Mouse (Mus musculus) forebrain, embryonic 13.5 days (tissue): ENCODE results near the gene Fan1. TPM values are rescaled to one million over a fixed set of nuclear protein-coding genes. Genes with fewer than 3 reads are reported as not detected.
A peak's percentile ranks its signal among the peaks of the same experiment; 100 is the strongest.

ENCODE experiments used
- ATAC-seq: fragments of 200-750 bp; cut with Nextera tagmentation; 2 replicates; pipeline ENCODE4 v1.8.0; 2017
- H3K27ac ChIP-seq: fragments of 300-500 bp; sonication (generic); 2 replicates; pipeline ENCODE4 v1.5.1; 2015; ENCODE audit warnings: inconsistent platforms, mild to moderate bottlenecking, moderate library complexity
- H3K27me3 ChIP-seq: fragments of 300-500 bp; sonication (generic); 2 replicates; pipeline ENCODE4 v1.6.1; 2015; ENCODE audit warnings: mild to moderate bottlenecking, inconsistent platforms
- H3K36me3 ChIP-seq: fragments of 300-500 bp; sonication (generic); 2 replicates; pipeline ENCODE4 v1.6.1; 2015; ENCODE audit warnings: mild to moderate bottlenecking, inconsistent platforms; ENCODE audit not compliant: poor library complexity, severe bottlenecking
- H3K4me1 ChIP-seq: fragments of 300-500 bp; sonication (generic); 2 replicates; pipeline ENCODE4 v1.6.1; 2015; ENCODE audit warnings: inconsistent platforms
- H3K4me2 ChIP-seq: fragments of 300-500 bp; sonication (generic); 2 replicates; pipeline ENCODE4 v1.6.1; 2015; ENCODE audit warnings: inconsistent platforms, mild to moderate bottlenecking, moderate library complexity
- H3K4me3 ChIP-seq: fragments of 300-500 bp; sonication (generic); 2 replicates; pipeline ENCODE4 v1.5.1; 2015; ENCODE audit warnings: mild to moderate bottlenecking, inconsistent platforms
- H3K9ac ChIP-seq: fragments of 300-500 bp; sonication (generic); 2 replicates; pipeline ENCODE4 v1.6.1; 2015; ENCODE audit warnings: mild to moderate bottlenecking, inconsistent platforms
- H3K9me3 ChIP-seq: fragments of 300-500 bp; sonication (generic); replicated peaks from 2 replicates; pipeline ENCODE4 v1.6.1; 2016; ENCODE audit warnings: inconsistent platforms
- WGBS: fragments of 180-500 bp; shearing (Covaris S2); methylation state at CpG from one replicate; pipeline ENCODE4 v1.1.7; 2015; 5-methylcytosine and 5-hydroxymethylcytosine counted together
- polyA plus RNA-seq: library from polyadenylated mRNA; unstranded; fragments of >200 nt; fragmentation: Nextera tagmentation; extraction: Ambion mirVana; gene quantifications from 2 replicates; pipeline ENCODE4 v1.2.1, GENCODE M21; 2015

Fan1 gene
- polyA plus RNA-seq: 8.6 and 9.1 TPM in 2 replicates

DNA sequence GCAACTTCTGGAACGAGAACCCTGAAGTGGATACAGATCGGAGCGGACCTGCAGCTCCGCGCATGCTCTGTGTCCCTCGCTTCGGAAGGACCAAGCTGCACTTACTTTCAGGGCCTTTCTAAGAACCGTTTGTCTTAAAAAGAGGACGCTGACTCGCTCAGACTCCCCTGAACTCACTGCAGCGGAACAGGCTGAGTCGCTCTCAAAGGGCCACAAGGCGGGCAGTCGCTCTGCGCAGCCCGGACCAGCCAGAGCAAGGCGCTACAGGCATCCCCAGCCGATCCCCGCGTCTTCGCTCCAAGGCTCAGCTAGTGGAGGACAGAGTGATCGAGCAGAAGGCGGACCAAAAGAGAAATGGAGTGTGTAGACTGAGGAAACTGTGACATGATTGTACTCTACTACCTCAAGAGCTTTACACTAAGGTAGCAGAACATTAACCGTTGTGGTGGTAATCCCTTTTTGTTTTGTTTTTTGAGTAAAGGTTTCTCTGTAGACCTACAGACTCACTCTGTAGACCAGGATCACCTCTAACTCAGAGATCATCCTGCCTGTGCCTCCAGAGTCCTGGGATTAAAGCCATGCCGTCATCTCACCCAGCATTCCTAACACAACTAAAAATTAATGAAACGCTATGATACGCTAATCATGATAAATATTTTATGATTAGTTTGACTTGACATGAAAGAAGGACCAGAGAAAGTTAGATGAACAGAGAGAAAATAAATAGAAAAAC lies at the start of gene Fan1:
TSS of gene Fan1 (minus strand) at position 266 of the 733 bp plus-strand sequence.
- H3K9ac ChIP-seq: peak within 1 kb of the TSS; percentile 83
- peak within 1 kb of the TSS; percentile 69 for H3K4me2 ChIP-seq
- H3K4me1 ChIP-seq: peaks cover 10% of the 10 kb centered on the region
- ATAC-seq: peak; percentile 97
- H3K36me3 ChIP-seq: peaks cover 48% of the 10 kb centered on the region
- H3K27ac ChIP-seq: peak within 1 kb of the TSS; percentile 92
- no peaks in the 10 kb centered on the region for H3K9me3 ChIP-seq
- no peaks in the 10 kb centered on the region for H3K27me3 ChIP-seq
- peak within 1 kb of the TSS; percentile 67 for H3K4me3 ChIP-seq
- WGBS: 3% methylated on average over 27 of the region's 27 CpGs

GRCm38 (mm10) chr7:64403989-64404388 lies 30.1 kb upstream of the Fan1 start:
- Histone ChIP-seq H3K27ac (no peak overlapping the region), H3K9ac (no peak overlapping the region), H3K9me3 (no peaks in the 10 kb centered on the region), H3K36me3 (no peaks in the 10 kb centered on the region), H3K4me1 (no peaks in the 10 kb centered on the region), H3K27me3 (no peaks in the 10 kb centered on the region), H3K4me3 (no peak overlapping the region), H3K4me2 (no peak overlapping the region)
- no peak for ATAC-seq
- 93% methylated on average over 8 of the region's 8 CpGs for WGBS

DNA sequence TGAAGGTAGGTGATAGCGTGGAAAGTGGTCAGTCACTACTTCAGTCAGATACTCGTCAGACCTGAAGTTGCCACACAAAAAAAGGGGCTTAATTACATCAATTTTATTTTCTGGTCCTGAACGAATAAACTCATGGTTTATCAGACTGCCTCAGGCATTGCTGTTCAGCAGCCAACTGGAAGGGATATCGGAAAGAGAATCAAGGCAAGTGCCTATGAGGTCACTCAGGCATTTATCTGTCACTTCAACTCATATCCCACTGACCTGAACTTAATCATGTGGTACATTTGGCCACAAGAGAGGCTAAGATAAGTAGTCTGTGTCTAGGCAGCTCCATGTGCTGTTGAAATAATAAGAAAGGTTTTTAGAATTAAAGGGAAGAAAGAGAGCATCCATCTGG lies 28.6 kb upstream of the Fan1 start:
- Histone ChIP-seq H3K9me3 (no peaks in the 10 kb centered on the region), H3K36me3 (no peaks in the 10 kb centered on the region), H3K9ac (no peak overlapping the region), H3K4me1 (no peaks in the 10 kb centered on the region), H3K4me2 (no peak overlapping the region), H3K27me3 (no peaks in the 10 kb centered on the region), H3K27ac (no peak overlapping the region), H3K4me3 (no peak overlapping the region)
- 94% methylated on average over 4 of the region's 4 CpGs for WGBS
- no peak for ATAC-seq

DNA sequence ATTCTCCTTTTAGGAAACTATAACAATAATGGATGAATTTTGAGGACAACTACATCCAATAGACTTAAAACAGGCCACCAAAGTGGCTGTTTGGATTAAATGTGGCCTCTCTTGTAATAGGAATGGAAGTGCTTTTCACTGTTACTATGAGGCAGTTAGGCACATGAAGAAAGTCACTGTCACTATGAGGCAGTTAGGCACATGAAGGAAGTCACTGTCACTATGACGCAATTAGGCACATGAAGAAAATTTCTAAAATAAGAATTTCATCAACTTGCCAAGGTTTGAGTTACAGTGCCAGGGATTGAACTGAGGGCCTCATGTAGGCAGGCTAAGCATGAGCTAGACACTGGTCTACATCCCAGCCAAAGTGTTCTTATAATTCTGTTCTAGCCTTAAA lies 26.8 kb upstream of the Fan1 start:
- no peaks in the 10 kb centered on the region for H3K36me3 ChIP-seq
- H3K27ac ChIP-seq: no peak overlapping the region
- H3K4me1 ChIP-seq: no peaks in the 10 kb centered on the region
- H3K4me2 ChIP-seq: no peak overlapping the region
- ATAC-seq: no peak
- H3K27me3 ChIP-seq: no peaks in the 10 kb centered on the region
- WGBS: 100% methylated on average over 1 of the region's 1 CpGs
- H3K4me3 ChIP-seq: no peak overlapping the region
- H3K9me3 ChIP-seq: no peaks in the 10 kb centered on the region
- H3K9ac ChIP-seq: no peak overlapping the region

DNA sequence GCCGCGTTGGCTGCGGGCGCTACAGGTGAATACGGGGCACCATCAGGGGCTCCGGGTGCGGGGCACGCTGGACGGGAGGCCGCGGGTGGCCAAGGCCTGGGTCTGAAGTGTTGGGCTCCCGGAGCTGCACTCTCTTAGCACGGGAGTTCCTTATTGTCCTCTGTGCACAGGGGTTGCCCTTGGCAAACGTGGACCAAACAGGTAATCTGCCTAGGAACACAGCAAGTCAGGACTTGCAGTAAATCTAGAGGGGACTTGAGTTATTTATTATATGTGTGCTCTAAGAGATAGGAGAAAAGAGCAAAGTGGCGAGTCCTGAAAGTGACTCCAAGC lies 18.9 kb upstream of the Fan1 start:
- peak overlapping the region; percentile 37 for H3K27ac ChIP-seq
- H3K27me3 ChIP-seq: no peaks in the 10 kb centered on the region
- peaks cover 19% of the 10 kb centered on the region for H3K4me1 ChIP-seq
- H3K9ac ChIP-seq: peak overlapping the region; percentile 79
- peaks cover 20% of the 10 kb centered on the region for H3K36me3 ChIP-seq
- H3K4me3 ChIP-seq: peak overlapping the region; percentile 78
- ATAC-seq: no peak
- peak overlapping the region; percentile 99 for H3K4me2 ChIP-seq
- no peaks in the 10 kb centered on the region for H3K9me3 ChIP-seq
- 2% methylated on average over 15 of the region's 15 CpGs for WGBS

- no peaks in the 10 kb centered on the region for H3K27me3 ChIP-seq
- peak within 1 kb of the TSS; percentile 79 for H3K9ac ChIP-seq
- peak; percentile 98 for ATAC-seq
- H3K4me3 ChIP-seq: peak within 1 kb of the TSS; percentile 78
- H3K9me3 ChIP-seq: no peaks in the 10 kb centered on the region
- H3K27ac ChIP-seq: peak within 1 kb of the TSS; percentile 37
- H3K36me3 ChIP-seq: peaks cover 25% of the 10 kb centered on the region
- peak within 1 kb of the TSS; percentile 99 for H3K4me2 ChIP-seq
- peaks cover 19% of the 10 kb centered on the region for H3K4me1 ChIP-seq
- WGBS: under 1% methylated on average over 54 of the region's 54 CpGs
These were observed 18.4 kb upstream of the Fan1 start, which contains the start of the genes Mphosph10 and Mcee for GRCm38 (mm10) chr7:64392122-64392818. TSS of gene Mphosph10 (minus strand) at chr7:64392268. TSS of gene Mcee (plus strand) at chr7:64392607.

GRCm38 (mm10) chr7:64391479-64391878 lies 17.6 kb upstream of the Fan1 start:
- H3K27ac ChIP-seq: no peak overlapping the region
- peak overlapping the region; percentile 78 for H3K4me3 ChIP-seq
- WGBS: 5% methylated on average over 8 of the region's 8 CpGs

GRCm38 (mm10) chr7:64373147-64373829 lies 607 bp downstream of the Fan1 start:
- peaks cover 48% of the 10 kb centered on the region for H3K36me3 ChIP-seq
- H3K9me3 ChIP-seq: no peaks in the 10 kb centered on the region
- H3K9ac ChIP-seq: peak overlapping the region; percentile 83
- peak; percentile 37 for ATAC-seq
- H3K27me3 ChIP-seq: no peaks in the 10 kb centered on the region
- peaks cover 10% of the 10 kb centered on the region for H3K4me1 ChIP-seq
- H3K4me2 ChIP-seq: peak overlapping the region; percentile 69
- H3K27ac ChIP-seq: peak overlapping the region; percentile 92
- 12% methylated on average over 18 of the region's 18 CpGs for WGBS
- peak overlapping the region; percentile 67 for H3K4me3 ChIP-seq

More at GRCm38 (mm10) chr7:64391479-64391878, 17.6 kb upstream of the Fan1 start:
- Histone ChIP-seq H3K4me1 (peaks cover 19% of the 10 kb centered on the region), H3K36me3 (peaks cover 32% of the 10 kb centered on the region), H3K4me2 (peak overlapping the region; percentile 99), H3K9me3 (no peaks in the 10 kb centered on the region), H3K9ac (peak overlapping the region; percentile 76), H3K27me3 (no peaks in the 10 kb centered on the region)
- ATAC-seq: no peak

GRCm38 (mm10) chr7:64371940-64372878 lies 1.7 kb downstream of the Fan1 start:
- Histone ChIP-seq H3K27ac (no peak overlapping the region), H3K27me3 (no peaks in the 10 kb centered on the region), H3K4me1 (peaks cover 10% of the 10 kb centered on the region), H3K4me2 (no peak overlapping the region), H3K4me3 (no peak overlapping the region), H3K36me3 (peaks cover 43% of the 10 kb centered on the region), H3K9ac (no peak overlapping the region), H3K9me3 (no peaks in the 10 kb centered on the region)
- ATAC-seq: no peak
- 90% methylated on average over 23 of the region's 23 CpGs for WGBS

DNA sequence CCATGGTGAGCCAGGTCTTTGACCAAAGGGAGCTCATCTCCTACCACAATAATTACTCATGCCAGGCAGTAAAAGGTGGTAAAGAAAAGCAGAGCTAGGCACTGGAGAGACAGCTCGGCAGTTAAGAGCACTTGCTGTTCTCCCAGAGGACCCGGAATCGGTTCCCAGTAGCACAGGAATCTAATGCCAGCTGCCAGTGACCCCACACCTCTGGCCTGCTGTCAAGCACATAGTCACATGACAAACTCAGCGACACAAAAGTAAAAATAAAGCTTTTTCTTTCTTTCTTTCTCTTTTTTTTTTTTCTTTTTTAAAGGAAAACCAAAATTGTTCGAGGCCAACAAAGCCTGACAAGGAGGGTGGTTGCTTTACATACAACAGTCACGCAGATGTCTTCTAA lies 4.1 kb downstream of the Fan1 start:
- WGBS: 90% methylated on average over 6 of the region's 6 CpGs
- Histone ChIP-seq H3K9ac (no peak overlapping the region), H3K36me3 (peaks cover 51% of the 10 kb centered on the region), H3K4me2 (no peak overlapping the region), H3K9me3 (no peaks in the 10 kb centered on the region), H3K27ac (no peak overlapping the region), H3K4me3 (no peak overlapping the region), H3K4me1 (peaks cover 10% of the 10 kb centered on the region), H3K27me3 (no peaks in the 10 kb centered on the region)
- no peak for ATAC-seq

GRCm38 (mm10) chr7:64365863-64366262 lies 8.0 kb downstream of the Fan1 start:
- H3K9ac ChIP-seq: no peak overlapping the region
- H3K27ac ChIP-seq: no peak overlapping the region
- 96% methylated on average over 5 of the region's 5 CpGs for WGBS
- peaks cover 86% of the 10 kb centered on the region for H3K36me3 ChIP-seq
- no peak overlapping the region for H3K4me2 ChIP-seq
- H3K4me1 ChIP-seq: no peaks in the 10 kb centered on the region
- no peak for ATAC-seq
- H3K27me3 ChIP-seq: no peaks in the 10 kb centered on the region
- no peaks in the 10 kb centered on the region for H3K9me3 ChIP-seq
- H3K4me3 ChIP-seq: no peak overlapping the region
